Mouse (Mus musculus) embryonic facial prominence, embryonic 14.5 days (tissue): ENCODE measurements around the gene Kank4. TPM values are rescaled to one million over a fixed set of nuclear protein-coding genes. Genes with fewer than 3 reads are reported as not detected.
A peak's percentile ranks its signal among the peaks of the same experiment; 100 is the strongest.

ENCODE experiments used
- ATAC-seq: fragments of 200-750 bp; cut with Nextera tagmentation; 2 replicates; pipeline ENCODE4 v1.8.0; 2017; ENCODE audit warnings: low read depth, moderate number of reproducible peaks, moderate TSS enrichment
- DNase-seq: peaks from one replicate; pipeline ENCODE4 v3.0.0-alpha.2; 2015; ENCODE audit warnings: low spot score
- H3K27ac ChIP-seq: fragments of 300-500 bp; sonication (generic); replicated peaks from 2 replicates; pipeline ENCODE4 v1.5.1; 2014; ENCODE audit warnings: low read depth, mild to moderate bottlenecking, low read length, moderate library complexity
- H3K27me3 ChIP-seq: fragments of 300-500 bp; sonication (generic); replicated peaks from 2 replicates; pipeline ENCODE4 v1.6.1; 2014; ENCODE audit warnings: low read length; ENCODE audit not compliant: control insufficient read depth, insufficient read depth
- H3K36me3 ChIP-seq: fragments of 300-500 bp; sonication (generic); 2 replicates; pipeline ENCODE4 v1.6.1; 2014; ENCODE audit warnings: low read length, mixed read lengths; ENCODE audit not compliant: control insufficient read depth, insufficient read depth
- H3K4me1 ChIP-seq: fragments of 300-500 bp; sonication (generic); 2 replicates; pipeline ENCODE4 v1.6.1; 2014; ENCODE audit warnings: antibody characterized with exemption, low read length; ENCODE audit not compliant: control insufficient read depth, insufficient read depth
- H3K4me2 ChIP-seq: fragments of 300-500 bp; sonication (generic); 2 replicates; pipeline ENCODE4 v1.6.1; 2014; ENCODE audit warnings: low read depth, mild to moderate bottlenecking, low read length, moderate library complexity, mixed read lengths
- H3K4me3 ChIP-seq: fragments of 300-500 bp; sonication (generic); 2 replicates; pipeline ENCODE4 v1.5.1; 2014; ENCODE audit warnings: low read depth, mild to moderate bottlenecking, low read length
- H3K9ac ChIP-seq: fragments of 300-500 bp; sonication (generic); 2 replicates; pipeline ENCODE4 v1.6.1; 2014; ENCODE audit warnings: low read depth, mild to moderate bottlenecking, low read length, moderate library complexity, mixed read lengths
- H3K9me3 ChIP-seq: fragments of 300-500 bp; sonication (generic); 2 replicates; pipeline ENCODE4 v1.6.1; 2016; ENCODE audit warnings: low read length; ENCODE audit not compliant: control insufficient read depth
- WGBS: fragments of 180-500 bp; shearing (Covaris S2); extraction: QIAGEN DNeasy Blood & Tissue Kit; methylation state at CpG from one replicate; pipeline ENCODE4 v1.1.7; 2014; 5-methylcytosine and 5-hydroxymethylcytosine counted together
- polyA plus RNA-seq: library from polyadenylated mRNA; unstranded; fragments of >200 nt; fragmentation: Nextera tagmentation; extraction: Ambion mirVana; gene quantifications from 2 replicates; pipeline ENCODE4 v1.2.1, GENCODE M21; 2014

Kank4 gene
- polyA plus RNA-seq, 1 experiment from 2014 or later, result 2.6 TPM

GRCm38 (mm10) chr4:98754456-98754855 lies 62.9 kb downstream of the Kank4 start:
- Histone ChIP-seq H3K9me3 (no peaks in the 10 kb centered on the region), H3K4me1 (no peaks in the 10 kb centered on the region), H3K27ac (no peak overlapping the region), H3K27me3 (no peaks in the 10 kb centered on the region), H3K36me3 (0 out of 2 replicates have a peak, but pooled peaks cover 10% of the 10 kb centered on the region), H3K9ac (no peak overlapping the region), H3K4me2 (no peak overlapping the region), H3K4me3 (no peak overlapping the region)
- ATAC-seq, result no peak
- WGBS, result 83% methylated on average over 4 of the region's 4 CpGs
- DNase-seq, result no peak

- H3K4me2 ChIP-seq, result no peak overlapping the region
- no peaks in the 10 kb centered on the region for H3K4me1 ChIP-seq
- H3K9ac ChIP-seq, result no peak overlapping the region
- no peaks in the 10 kb centered on the region for H3K9me3 ChIP-seq
- H3K4me3 ChIP-seq, result no peak overlapping the region
- DNase-seq, result peak; percentile 22
- no peak overlapping the region for H3K27ac ChIP-seq
- H3K27me3 ChIP-seq, result no peaks in the 10 kb centered on the region
- ATAC-seq, result no peak
- no peaks in the 10 kb centered on the region for H3K36me3 ChIP-seq
- 17% methylated on average over 7 of the region's 7 CpGs for WGBS
These were observed 73.5 kb downstream of the Kank4 start for GRCm38 (mm10) chr4:98743906-98744210.

GRCm38 (mm10) chr4:98743209-98743905 lies 74.0 kb downstream of the Kank4 start:
- no peaks in the 10 kb centered on the region for H3K4me1 ChIP-seq
- 32% methylated on average over 3 of the region's 3 CpGs for WGBS
- no peak for ATAC-seq
- 0 out of 2 replicates have a peak overlapping the region, but pooled peaks have one; percentile 50 for H3K27ac ChIP-seq
- H3K27me3 ChIP-seq, result no peaks in the 10 kb centered on the region
- H3K4me2 ChIP-seq, result no peak overlapping the region
- no peak overlapping the region for H3K9ac ChIP-seq
- no peak overlapping the region for H3K4me3 ChIP-seq
- no peak for DNase-seq
- H3K36me3 ChIP-seq, result no peaks in the 10 kb centered on the region
- H3K9me3 ChIP-seq, result no peaks in the 10 kb centered on the region

GRCm38 (mm10) chr4:98739753-98740152 lies 77.6 kb downstream of the Kank4 start:
- H3K9me3 ChIP-seq, result no peaks in the 10 kb centered on the region
- no peaks in the 10 kb centered on the region for H3K4me1 ChIP-seq
- no peak overlapping the region for H3K27ac ChIP-seq
- peak; percentile 85 for DNase-seq
- no peak overlapping the region for H3K4me2 ChIP-seq
- WGBS, result 31% methylated on average over 2 of the region's 2 CpGs
- no peak for ATAC-seq
- no peak overlapping the region for H3K9ac ChIP-seq
- no peak overlapping the region for H3K4me3 ChIP-seq
- no peaks in the 10 kb centered on the region for H3K36me3 ChIP-seq
- no peaks in the 10 kb centered on the region for H3K27me3 ChIP-seq

- Histone ChIP-seq H3K9me3 (no peaks in the 10 kb centered on the region), H3K4me2 (no peak overlapping the region), H3K27ac (no peak overlapping the region), H3K4me3 (no peak overlapping the region), H3K9ac (no peak overlapping the region), H3K36me3 (no peaks in the 10 kb centered on the region), H3K4me1 (no peaks in the 10 kb centered on the region), H3K27me3 (peaks cover 1% of the 10 kb centered on the region; the same call in 1 of the 2 replicates)
- DNase-seq (no peak), ATAC-seq (no peak)
- 93% methylated on average over 16 of the region's 16 CpGs for WGBS
These were observed 83.7 kb downstream of the Kank4 start for GRCm38 (mm10) chr4:98733660-98734059.

GRCm38 (mm10) chr4:98728716-98729115 lies 88.6 kb downstream of the Kank4 start:
- DNase-seq, result no peak
- WGBS, result 64% methylated on average over 7 of the region's 7 CpGs
- H3K9me3 ChIP-seq, result no peaks in the 10 kb centered on the region
- no peak overlapping the region for H3K4me2 ChIP-seq
- H3K27me3 ChIP-seq, result peaks cover 24% of the 10 kb centered on the region
- H3K27ac ChIP-seq, result no peak overlapping the region
- ATAC-seq, result no peak
- peaks cover 17% of the 10 kb centered on the region for H3K4me1 ChIP-seq
- no peak overlapping the region for H3K9ac ChIP-seq
- no peaks in the 10 kb centered on the region for H3K36me3 ChIP-seq
- no peak overlapping the region for H3K4me3 ChIP-seq

- WGBS, result 3% methylated on average over 10 of the region's 10 CpGs
- Histone ChIP-seq H3K4me1 (peaks cover 17% of the 10 kb centered on the region), H3K9ac (no peak overlapping the region), H3K27ac (no peak overlapping the region), H3K27me3 (peaks cover 24% of the 10 kb centered on the region), H3K4me3 (peak overlapping the region; percentile 23), H3K4me2 (peak overlapping the region; percentile 57), H3K36me3 (no peaks in the 10 kb centered on the region), H3K9me3 (no peaks in the 10 kb centered on the region)
- ATAC-seq (no peak), DNase-seq (peak; percentile 13)
These were observed 89.4 kb downstream of the Kank4 start for GRCm38 (mm10) chr4:98727959-98728347.

- no peak for ATAC-seq
- Histone ChIP-seq H3K27me3 (peaks cover 24% of the 10 kb centered on the region), H3K4me1 (peaks cover 17% of the 10 kb centered on the region), H3K27ac (no peak overlapping the region), H3K36me3 (no peaks in the 10 kb centered on the region), H3K9me3 (no peaks in the 10 kb centered on the region), H3K4me2 (peak overlapping the region; percentile 57), H3K9ac (peak overlapping the region; percentile 51; the same call in 1 of the 2 replicates), H3K4me3 (peak overlapping the region; percentile 35)
- no peak for DNase-seq
- 4% methylated on average over 21 of the region's 21 CpGs for WGBS
These were observed 89.9 kb downstream of the Kank4 start for GRCm38 (mm10) chr4:98727295-98727958.
